Mouse (Mus musculus) fibroblast of lung, adult 2 months (primary cell): Measurements from ENCODE around the gene Ttbk2.

ENCODE experiments used
- DNase-seq: peaks from one replicate; pipeline ENCODE4 v3.0.0-alpha.2; 2011; ENCODE audit warnings: low read depth

Gene Ttbk2

GRCm38 (mm10) chr2:120745496-120745895, 104.9 kb downstream of the Ttbk2 start:
- no peak for DNase-seq

GRCm38 (mm10) chr2:120731877-120732530, 118.4 kb downstream of the Ttbk2 start:
- DNase-seq, result no peak

GRCm38 (mm10) chr2:120731167-120731862, 119.1 kb downstream of the Ttbk2 start:
- peak; percentile 82 for DNase-seq

GRCm38 (mm10) chr2:120730639-120731166, 119.7 kb downstream of the Ttbk2 start:
- no peak for DNase-seq

- no peak for DNase-seq
Observed at GRCm38 (mm10) chr2:120729775-120730585, 120.4 kb downstream of the Ttbk2 start.

- DNase-seq, result no peak
Observed at GRCm38 (mm10) chr2:120724176-120724575, 126.2 kb downstream of the Ttbk2 start.

GRCm38 (mm10) chr2:120723621-120724020, 126.8 kb downstream of the Ttbk2 start:
- DNase-seq, result no peak

GRCm38 (mm10) chr2:120722491-120722890, 127.9 kb downstream of the Ttbk2 start:
- no peak for DNase-seq

- DNase-seq, result no peak
Observed at GRCm38 (mm10) chr2:120721911-120722310, 128.5 kb downstream of the Ttbk2 start.

GRCm38 (mm10) chr2:120720821-120721220, 129.6 kb downstream of the Ttbk2 start:
- no peak for DNase-seq

GRCm38 (mm10) chr2:120718496-120718895, 131.9 kb downstream of the Ttbk2 start:
- DNase-seq, result no peak

GRCm38 (mm10) chr2:120713441-120713840, 137.0 kb downstream of the Ttbk2 start:
- no peak for DNase-seq

- no peak for DNase-seq
Observed at GRCm38 (mm10) chr2:120710948-120711347, 139.5 kb downstream of the Ttbk2 start.

- DNase-seq, result no peak
Observed at GRCm38 (mm10) chr2:120710154-120710553, 140.2 kb downstream of the Ttbk2 start.

- DNase-seq, result no peak
Observed at GRCm38 (mm10) chr2:120707041-120707440, 143.4 kb downstream of the Ttbk2 start.

- DNase-seq, result no peak
Observed at GRCm38 (mm10) chr2:120702675-120703074, 147.7 kb downstream of the Ttbk2 start.

GRCm38 (mm10) chr2:120700379-120700885, 150.0 kb downstream of the Ttbk2 start:
- DNase-seq, result no peak

GRCm38 (mm10) chr2:120697767-120698166, 152.6 kb downstream of the Ttbk2 start:
- DNase-seq, result no peak
